Mouse (Mus musculus): Measurements from ENCODE around the gene Chst11. TPM values are rescaled to one million over a fixed set of nuclear protein-coding genes. Genes with fewer than 3 reads are reported as not detected.

The Chst11 gene
- polyA plus RNA-seq, 1 experiment = 12.1 TPM

- no peak for TF ChIP-seq MYOG (IDR thresholded peaks at IDR 0.05; ENCODE audit: control insufficient read depth in 1 of 3, insufficient read depth in 1 of 3, insufficient read length in 2 of 3, low read depth in 2 of 3)
- no peak for TF ChIP-seq TCF3 (IDR thresholded peaks at IDR 0.05; ENCODE audit: insufficient read length, low read depth)
- no peak for TF ChIP-seq POLR2A (IDR thresholded peaks at IDR 0.05; ENCODE audit: insufficient read length, low read depth)
- no peak for TF ChIP-seq MAX (IDR thresholded peaks at IDR 0.05; ENCODE audit: low read depth)
- no peak for TF ChIP-seq CEBPB (IDR thresholded peaks at IDR 0.05; ENCODE audit: insufficient read depth, poor library complexity, severe bottlenecking)
- no peak for TF ChIP-seq TCF12 (IDR thresholded peaks at IDR 0.05; ENCODE audit: insufficient read depth, poor library complexity, severe bottlenecking)
- no peak for TF ChIP-seq MYOD1 (IDR thresholded peaks at IDR 0.05; ENCODE audit: control insufficient read depth in 1 of 3, insufficient read length in 2 of 3, low read depth in 2 of 3)
- TF ChIP-seq REST (IDR thresholded peaks at IDR 0.05; ENCODE audit: insufficient read depth, insufficient read length) = no peak
- TF ChIP-seq POLR2AphosphoS2 (IDR thresholded peaks at IDR 0.05; ENCODE audit: insufficient read length, low read depth) = no peak
- TF ChIP-seq USF1 (IDR thresholded peaks at IDR 0.05; ENCODE audit: low read depth) = no peak
- no peak for TF ChIP-seq E2F4 (IDR thresholded peaks at IDR 0.05; ENCODE audit: insufficient read depth)
- no peak for TF ChIP-seq SRF (IDR thresholded peaks at IDR 0.05; ENCODE audit: control insufficient read depth, insufficient read length, low read depth)
- Histone ChIP-seq H3K36me3 (ENCODE audit: control insufficient read depth, insufficient read depth) (no peaks in the 10 kb centered on the region), H3K27me3 (ENCODE audit: control insufficient read depth, insufficient read depth, insufficient read length) (no peaks in the 10 kb centered on the region), H3K4me2 (ENCODE audit: low read depth) (no peak overlapping the region), H3K4me3 (no peak overlapping the region), H3K79me2 (ENCODE audit: control insufficient read depth, insufficient read depth) (no peaks in the 10 kb centered on the region), H3ac (ENCODE audit: control insufficient read depth, insufficient read length) (no peak overlapping the region)
These were observed 103.5 kb downstream of the Chst11 start for GRCm38 (mm10) chr10:83088826-83089225.

- TF ChIP-seq E2F4 (IDR thresholded peaks at IDR 0.05; ENCODE audit: insufficient read depth) (no peak), REST (IDR thresholded peaks at IDR 0.05; ENCODE audit: insufficient read depth, insufficient read length) (no peak), MAX (IDR thresholded peaks at IDR 0.05; ENCODE audit: low read depth) (no peak), MYOG (IDR thresholded peaks at IDR 0.05; ENCODE audit: control insufficient read depth in 1 of 3, insufficient read depth in 1 of 3, insufficient read length in 2 of 3, low read depth in 2 of 3) (no peak), POLR2AphosphoS2 (IDR thresholded peaks at IDR 0.05; ENCODE audit: insufficient read length, low read depth) (no peak)
- no peaks in the 10 kb centered on the region for H3K36me3 ChIP-seq (ENCODE audit: control insufficient read depth, insufficient read depth)
These were observed 104.9 kb downstream of the Chst11 start for GRCm38 (mm10) chr10:83090185-83090584.

DNA sequence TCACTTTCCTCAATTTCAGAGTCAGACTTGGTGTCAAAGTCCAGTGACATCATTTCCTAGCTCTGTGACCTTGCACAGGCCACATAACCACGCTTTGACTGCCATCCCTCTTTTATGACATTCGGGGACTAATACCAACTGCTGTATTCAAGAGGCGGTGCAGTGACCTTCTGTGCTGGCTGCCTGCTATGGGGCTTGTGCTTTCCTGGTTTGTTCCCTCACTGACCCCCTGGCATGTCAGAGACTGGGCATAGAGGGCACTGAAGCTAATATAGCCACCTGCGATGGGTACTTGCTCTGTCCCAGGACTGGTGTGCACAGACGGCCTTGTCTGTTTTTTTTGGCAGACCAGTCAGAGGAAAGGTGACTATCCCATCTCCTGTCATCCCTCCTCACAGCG, 108.4 kb downstream of the Chst11 start:
- no peaks in the 10 kb centered on the region for H3K36me3 ChIP-seq (ENCODE audit: control insufficient read depth, insufficient read depth)
- H3K4me2 ChIP-seq (ENCODE audit: low read depth) = peak overlapping the region; percentile 10
- no peaks in the 10 kb centered on the region for H3K79me2 ChIP-seq (ENCODE audit: control insufficient read depth, insufficient read depth)
- H3K4me3 ChIP-seq = no peak overlapping the region
- no peak overlapping the region for H3ac ChIP-seq (ENCODE audit: control insufficient read depth, insufficient read length)
- TF ChIP-seq MYOG (IDR thresholded peaks at IDR 0.05; ENCODE audit: control insufficient read depth in 1 of 3, insufficient read depth in 1 of 3, insufficient read length in 2 of 3, low read depth in 2 of 3) = no peak
- TF ChIP-seq TCF3 (IDR thresholded peaks at IDR 0.05; ENCODE audit: insufficient read length, low read depth) = no peak
- no peak for TF ChIP-seq USF1 (IDR thresholded peaks at IDR 0.05; ENCODE audit: low read depth)
- TF ChIP-seq SRF (IDR thresholded peaks at IDR 0.05; ENCODE audit: control insufficient read depth, insufficient read length, low read depth) = no peak
- no peak for TF ChIP-seq CEBPB (IDR thresholded peaks at IDR 0.05; ENCODE audit: insufficient read depth, poor library complexity, severe bottlenecking)
- TF ChIP-seq POLR2AphosphoS2 (IDR thresholded peaks at IDR 0.05; ENCODE audit: insufficient read length, low read depth) = no peak
- no peak for TF ChIP-seq TCF12 (IDR thresholded peaks at IDR 0.05; ENCODE audit: insufficient read depth, poor library complexity, severe bottlenecking)
- no peak for TF ChIP-seq MYOD1 (IDR thresholded peaks at IDR 0.05; ENCODE audit: control insufficient read depth in 1 of 3, insufficient read length in 2 of 3, low read depth in 2 of 3)
- no peak for TF ChIP-seq REST (IDR thresholded peaks at IDR 0.05; ENCODE audit: insufficient read depth, insufficient read length)
- H3K27me3 ChIP-seq (ENCODE audit: control insufficient read depth, insufficient read depth, insufficient read length) = no peaks in the 10 kb centered on the region

More at GRCm38 (mm10) chr10:83090185-83090584, 104.9 kb downstream of the Chst11 start:
- no peak overlapping the region for H3ac ChIP-seq (ENCODE audit: control insufficient read depth, insufficient read length)
- no peaks in the 10 kb centered on the region for H3K27me3 ChIP-seq (ENCODE audit: control insufficient read depth, insufficient read depth, insufficient read length)
- no peak overlapping the region for H3K4me2 ChIP-seq (ENCODE audit: low read depth)
- no peak overlapping the region for H3K4me3 ChIP-seq
- H3K79me2 ChIP-seq (ENCODE audit: control insufficient read depth, insufficient read depth) = no peaks in the 10 kb centered on the region

DNA sequence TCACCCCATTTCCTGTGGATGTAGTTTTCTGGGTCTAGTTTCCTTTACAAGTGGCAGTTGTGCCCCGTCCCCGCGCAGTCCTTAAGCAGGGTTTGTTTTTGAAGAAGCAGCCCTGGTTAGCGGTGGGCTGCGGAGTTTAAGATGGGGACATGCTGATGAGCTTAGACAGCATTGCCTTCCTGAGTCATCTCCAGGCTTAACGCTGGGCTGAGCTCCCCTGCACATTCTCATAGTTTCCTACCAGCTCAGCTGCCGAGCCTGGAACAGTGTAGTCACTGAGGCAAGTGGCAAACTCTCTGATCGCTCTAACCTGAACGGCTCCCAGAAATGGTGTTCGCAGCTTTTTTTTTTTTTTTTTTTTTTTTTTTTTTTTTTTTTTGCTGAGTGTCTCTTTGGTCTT, 109.0 kb downstream of the Chst11 start:
- no peak for TF ChIP-seq MAX (IDR thresholded peaks at IDR 0.05; ENCODE audit: low read depth)
- TF ChIP-seq USF1 (IDR thresholded peaks at IDR 0.05; ENCODE audit: low read depth) = no peak
- TF ChIP-seq MYOG (IDR thresholded peaks at IDR 0.05; ENCODE audit: control insufficient read depth in 1 of 3, insufficient read depth in 1 of 3, insufficient read length in 2 of 3, low read depth in 2 of 3) = no peak
- TF ChIP-seq REST (IDR thresholded peaks at IDR 0.05; ENCODE audit: insufficient read depth, insufficient read length) = no peak
- no peak for TF ChIP-seq MYOD1 (IDR thresholded peaks at IDR 0.05; ENCODE audit: control insufficient read depth in 1 of 3, insufficient read length in 2 of 3, low read depth in 2 of 3)
- TF ChIP-seq CEBPB (IDR thresholded peaks at IDR 0.05; ENCODE audit: insufficient read depth, poor library complexity, severe bottlenecking) = no peak
- TF ChIP-seq SRF (IDR thresholded peaks at IDR 0.05; ENCODE audit: control insufficient read depth, insufficient read length, low read depth) = no peak
- TF ChIP-seq POLR2A (IDR thresholded peaks at IDR 0.05; ENCODE audit: insufficient read length, low read depth) = no peak
- TF ChIP-seq POLR2AphosphoS2 (IDR thresholded peaks at IDR 0.05; ENCODE audit: insufficient read length, low read depth) = no peak
- no peak for TF ChIP-seq TCF3 (IDR thresholded peaks at IDR 0.05; ENCODE audit: insufficient read length, low read depth)
- TF ChIP-seq E2F4 (IDR thresholded peaks at IDR 0.05; ENCODE audit: insufficient read depth) = no peak
- no peak for TF ChIP-seq TCF12 (IDR thresholded peaks at IDR 0.05; ENCODE audit: insufficient read depth, poor library complexity, severe bottlenecking)
- Histone ChIP-seq H3K27me3 (ENCODE audit: control insufficient read depth, insufficient read depth, insufficient read length) (no peaks in the 10 kb centered on the region), H3K4me2 (ENCODE audit: low read depth) (peak overlapping the region; percentile 92), H3ac (ENCODE audit: control insufficient read depth, insufficient read length) (no peak overlapping the region), H3K4me3 (no peak overlapping the region), H3K79me2 (ENCODE audit: control insufficient read depth, insufficient read depth) (no peaks in the 10 kb centered on the region), H3K36me3 (ENCODE audit: control insufficient read depth, insufficient read depth) (no peaks in the 10 kb centered on the region)

Measured in myocyte (in vitro differentiated cells).